Mouse (Mus musculus) cerebellum, adult 2 months (tissue): ENCODE measurements at regions not wholly inside any gene's neighbourhood (a gene's known extent, or its start where the extent isn't known, plus 50 kb on each side); places are given as distances from the start of the nearest gene placed in this dataset.

Experiments used
- DNase-seq, 2 experiments: peaks; one replicate each; pipeline ENCODE4 v3.0.0; 2021
- H3K27ac ChIP-seq: fragments of 200-500 bp; 2 replicates; pipeline ENCODE4 v1.5.1; 2012; ENCODE audit warnings: low read length, control low read depth, inconsistent platforms; ENCODE audit not compliant: insufficient read depth
- H3K27me3 ChIP-seq: fragments of 200-500 bp; 2 replicates; pipeline ENCODE4 v1.6.1; 2012; ENCODE audit warnings: inconsistent platforms, mild to moderate bottlenecking, low read length, moderate library complexity; ENCODE audit not compliant: control insufficient read depth, insufficient read depth
- H3K4me1 ChIP-seq: fragments of 200-500 bp; 2 replicates; pipeline ENCODE4 v1.6.1; 2011; ENCODE audit warnings: low read length; ENCODE audit not compliant: control insufficient read depth, insufficient read depth
- H3K4me3 ChIP-seq: fragments of 200-500 bp; replicated peaks from 2 replicates; pipeline ENCODE3; 2011; ENCODE audit warnings: mild to moderate bottlenecking, low read depth, low read length, control low read depth; ENCODE audit not compliant: insufficient read depth
- CTCF ChIP-seq: fragments of 200-500 bp; IDR thresholded peaks from 2 replicates; pipeline ENCODE4 v1.5.1; 2011; ENCODE audit warnings: low read depth, mild to moderate bottlenecking, control low read depth, low read length, moderate library complexity, borderline replicate concordance; ENCODE audit not compliant: insufficient read depth
- POLR2A ChIP-seq: fragments of 200-500 bp; IDR thresholded peaks from 2 replicates; pipeline ENCODE4 v1.6.1; 2011; ENCODE audit warnings: low read length, control low read depth, borderline replicate concordance; ENCODE audit not compliant: insufficient read depth
- WGBS: fragments of 180-500 bp; shearing (Covaris S2); methylation state at CpG from one replicate; pipeline ENCODE4 v1.1.7; 2018; 5-methylcytosine and 5-hydroxymethylcytosine counted together

- no peak overlapping the region for H3K4me3 ChIP-seq
- H3K27ac ChIP-seq: no peak overlapping the region
- DNase-seq: no peak
- no peak for TF ChIP-seq CTCF
- H3K4me1 ChIP-seq: peaks cover 9% of the 10 kb centered on the region; the same call in 1 of the 2 replicates
- no peaks in the 10 kb centered on the region for H3K27me3 ChIP-seq
- WGBS: 89% methylated on average over 8 of the region's 8 CpGs
These were observed 84.2 kb upstream of the Cop1 start for GRCm38 (mm10) chr1:159147788-159148497.

GRCm38 (mm10) chr1:159148498-159149187 is 83.5 kb upstream of the Cop1 start:
- Histone ChIP-seq H3K4me3 (no peak overlapping the region), H3K27me3 (no peaks in the 10 kb centered on the region), H3K27ac (no peak overlapping the region), H3K4me1 (peaks cover 9% of the 10 kb centered on the region; the same call in 1 of the 2 replicates)
- TF ChIP-seq CTCF (no peak), POLR2A (no peak)
- WGBS: 68% methylated on average over 9 of the region's 9 CpGs
- no peak for DNase-seq

GRCm38 (mm10) chr1:159149207-159149606 is 82.9 kb upstream of the Cop1 start:
- H3K27me3 ChIP-seq: no peaks in the 10 kb centered on the region
- H3K4me1 ChIP-seq: peaks cover 9% of the 10 kb centered on the region; the same call in 1 of the 2 replicates
- 91% methylated on average over 6 of the region's 6 CpGs for WGBS
- no peak overlapping the region for H3K4me3 ChIP-seq
- no peak overlapping the region for H3K27ac ChIP-seq
- no peak for DNase-seq
- no peak for TF ChIP-seq POLR2A
- no peak for TF ChIP-seq CTCF

GRCm38 (mm10) chr1:159149721-159150120 is 82.4 kb upstream of the Cop1 start:
- H3K4me1 ChIP-seq: peaks cover 9% of the 10 kb centered on the region; the same call in 1 of the 2 replicates
- TF ChIP-seq CTCF: no peak
- no peak for TF ChIP-seq POLR2A
- no peaks in the 10 kb centered on the region for H3K27me3 ChIP-seq
- WGBS: 10% methylated on average over 6 of the region's 6 CpGs
- peak; percentile 25 to 39 for DNase-seq
- no peak overlapping the region for H3K4me3 ChIP-seq
- no peak overlapping the region for H3K27ac ChIP-seq

- peak in 1 of 2 experiments; percentile 5 for DNase-seq
- Histone ChIP-seq H3K27me3 (no peaks in the 10 kb centered on the region), H3K4me3 (no peak overlapping the region), H3K27ac (no peak overlapping the region), H3K4me1 (peaks cover 9% of the 10 kb centered on the region; the same call in 1 of the 2 replicates)
- TF ChIP-seq POLR2A: no peak
- no peak for TF ChIP-seq CTCF
- 34% methylated on average over 5 of the region's 5 CpGs for WGBS
These were observed 81.8 kb upstream of the Cop1 start for GRCm38 (mm10) chr1:159150351-159150750.

GRCm38 (mm10) chr1:159156428-159156827 is 75.7 kb upstream of the Cop1 start:
- 42% methylated on average over 3 of the region's 3 CpGs for WGBS

GRCm38 (mm10) chr1:159160035-159160960 is 71.8 kb upstream of the Cop1 start:
- TF ChIP-seq CTCF: no peak
- no peak for TF ChIP-seq POLR2A
- H3K4me3 ChIP-seq: no peak overlapping the region
- H3K27me3 ChIP-seq: no peaks in the 10 kb centered on the region
- no peak for DNase-seq
- H3K4me1 ChIP-seq: no peaks in the 10 kb centered on the region
- WGBS: 86% methylated on average over 8 of the region's 8 CpGs
- H3K27ac ChIP-seq: no peak overlapping the region

More at GRCm38 (mm10) chr1:159156428-159156827, 75.7 kb upstream of the Cop1 start:
- H3K27me3 ChIP-seq: no peaks in the 10 kb centered on the region
- no peak overlapping the region for H3K4me3 ChIP-seq
- TF ChIP-seq POLR2A (no peak), CTCF (no peak)
- H3K4me1 ChIP-seq: no peaks in the 10 kb centered on the region
- DNase-seq: no peak
- no peak overlapping the region for H3K27ac ChIP-seq
